Mouse (Mus musculus): ENCODE data around the gene Gm21985. TPM values are rescaled to one million over a fixed set of nuclear protein-coding genes. Genes with fewer than 3 reads are reported as not detected.
A peak's percentile ranks its signal among the peaks of the same experiment; 100 is the strongest.

Gene Gm21985
- total RNA-seq, 4 experiments from 2014 or later, result 1.5 TPM; not detected in 3

- DNase-seq, result no peak
These were observed 66.2 kb downstream of the Gm21985 start for GRCm38 (mm10) chr2:112332051-112332898.

- DNase-seq, result no peak
These were observed 71.1 kb downstream of the Gm21985 start for GRCm38 (mm10) chr2:112337211-112337610.

DNA sequence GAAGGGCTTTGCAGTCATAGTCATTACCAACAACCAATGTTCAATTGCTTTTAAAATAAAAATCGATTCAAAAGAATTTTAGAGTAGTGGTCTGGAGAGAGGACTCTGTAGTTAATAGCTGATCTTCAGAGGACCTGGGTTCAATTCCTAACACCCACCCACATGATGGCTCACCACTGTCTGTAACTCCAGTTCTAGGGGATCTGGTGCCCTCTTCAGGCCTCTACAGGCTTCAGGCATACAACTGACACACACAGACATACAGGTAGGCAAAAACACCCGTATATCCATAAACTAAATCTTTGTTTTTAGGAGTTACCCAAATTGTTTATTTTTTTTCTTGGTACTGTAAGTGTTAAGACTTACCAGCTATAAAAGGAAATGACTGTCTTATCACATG, 73.6 kb downstream of the Gm21985 start:
- DNase-seq, result no peak

DNA sequence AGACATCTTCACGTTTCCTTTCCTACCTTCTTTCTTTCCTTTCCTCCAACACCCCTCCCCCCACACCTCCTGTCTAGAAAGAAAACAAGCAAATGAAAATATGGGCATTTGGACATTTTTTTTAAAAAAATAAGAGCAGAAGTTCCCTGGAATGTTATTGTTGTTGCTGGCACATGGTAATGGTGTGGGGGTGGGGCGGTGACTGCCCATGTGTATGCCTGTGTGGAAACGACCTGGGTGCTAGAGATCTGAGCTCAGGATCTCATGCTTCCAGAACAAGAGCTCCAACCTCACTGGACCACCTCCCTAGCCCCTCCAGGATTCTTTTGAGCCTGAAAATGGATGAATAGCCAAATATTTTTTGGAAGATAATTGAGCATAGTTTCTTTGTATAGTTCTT, 75.0 kb downstream of the Gm21985 start:
- no peak for DNase-seq

- no peak for DNase-seq
These were observed 82.1 kb downstream of the Gm21985 start for GRCm38 (mm10) chr2:112348246-112348645.

DNA sequence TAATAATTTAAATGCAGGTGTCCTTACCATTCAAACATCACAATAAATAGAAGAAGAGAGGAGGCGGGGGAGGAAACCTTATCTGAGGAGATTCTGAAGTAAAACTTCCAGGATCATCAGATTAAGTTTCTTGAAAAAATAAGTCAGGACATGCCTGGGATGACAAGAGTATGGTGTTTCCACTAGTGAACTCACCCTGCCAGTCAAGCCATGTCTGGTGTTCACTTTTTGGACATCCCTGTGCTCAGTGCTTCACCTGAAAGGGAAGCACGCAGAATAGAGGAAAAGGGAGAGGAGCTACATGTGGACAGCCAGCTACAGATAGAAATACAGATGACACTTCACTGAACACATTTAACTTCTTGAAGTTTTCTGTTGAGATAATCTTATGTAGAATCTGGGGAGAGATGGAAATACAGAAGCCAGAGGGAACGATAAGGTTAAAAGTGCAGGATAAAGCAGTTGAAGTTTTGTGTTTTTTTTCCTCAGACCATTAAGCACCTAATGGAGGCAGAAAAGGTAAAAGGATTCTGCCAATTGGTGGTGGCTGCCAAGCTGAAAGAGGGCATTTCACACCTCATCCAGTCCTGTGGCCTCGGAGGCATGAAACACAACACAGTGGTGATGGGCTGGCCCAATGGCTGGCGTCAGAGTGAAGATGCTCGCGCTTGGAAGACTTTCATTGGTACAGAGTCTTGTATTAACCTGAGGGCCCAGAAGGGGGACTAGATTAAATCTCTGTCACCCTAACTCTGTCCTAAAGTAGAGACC, 87.8 kb downstream of the Gm21985 start:
- DNase-seq, result no peak

DNA sequence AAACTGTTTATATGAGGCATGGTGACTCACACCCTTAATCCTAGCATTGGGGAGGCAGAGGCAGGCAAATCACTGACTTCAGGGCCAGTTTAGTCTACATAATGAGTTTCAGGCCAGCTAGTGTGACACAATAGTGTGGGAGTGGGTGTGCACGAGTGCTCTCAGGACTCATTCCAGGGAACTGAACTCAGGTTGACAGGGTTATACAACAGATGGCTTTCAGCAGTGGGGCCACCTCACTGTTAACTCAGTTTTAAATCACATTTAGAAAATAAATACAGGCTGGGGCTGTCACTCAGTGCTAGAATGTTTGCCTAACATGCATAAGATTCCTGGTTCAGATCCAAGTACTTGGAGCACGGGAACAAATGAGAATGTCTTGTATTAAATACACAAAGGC, 93.5 kb downstream of the Gm21985 start:
- DNase-seq, result no peak

- DNase-seq, result no peak
These were observed 94.1 kb downstream of the Gm21985 start for GRCm38 (mm10) chr2:112360012-112360780.

GRCm38 (mm10) chr2:112360781-112361169, 94.7 kb downstream of the Gm21985 start:
- no peak for DNase-seq

- DNase-seq, result no peak
These were observed 101.1 kb downstream of the Gm21985 start for GRCm38 (mm10) chr2:112367222-112367621.

GRCm38 (mm10) chr2:112367726-112368673, 101.9 kb downstream of the Gm21985 start, which contains the start of gene Emc4:
Gene Emc4 (minus strand): TSS chr2:112368027.
- DNase-seq, result peak; percentile 85

GRCm38 (mm10) chr2:112369941-112370340, 103.8 kb downstream of the Gm21985 start:
- DNase-seq, result peak; percentile 15

DNA sequence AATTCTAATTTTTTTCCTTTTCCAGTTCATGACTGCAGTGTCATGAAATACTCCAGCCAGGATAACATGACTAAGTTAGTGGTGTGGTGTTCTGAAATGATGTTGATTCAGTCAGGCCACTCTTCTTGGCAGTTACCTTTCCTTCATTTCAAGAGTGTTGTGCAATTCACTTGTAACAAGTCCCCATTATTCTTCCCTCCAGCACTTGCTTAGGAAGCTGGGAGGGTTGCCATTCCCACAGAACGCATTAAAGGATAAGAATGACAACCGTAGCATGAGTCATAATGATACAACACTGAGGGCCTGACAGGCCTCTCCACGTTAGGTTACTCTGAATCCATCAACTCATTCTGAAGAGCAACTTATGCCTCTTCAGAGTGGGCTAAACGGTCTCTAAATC, 107.0 kb downstream of the Gm21985 start:
- no peak for DNase-seq

DNA sequence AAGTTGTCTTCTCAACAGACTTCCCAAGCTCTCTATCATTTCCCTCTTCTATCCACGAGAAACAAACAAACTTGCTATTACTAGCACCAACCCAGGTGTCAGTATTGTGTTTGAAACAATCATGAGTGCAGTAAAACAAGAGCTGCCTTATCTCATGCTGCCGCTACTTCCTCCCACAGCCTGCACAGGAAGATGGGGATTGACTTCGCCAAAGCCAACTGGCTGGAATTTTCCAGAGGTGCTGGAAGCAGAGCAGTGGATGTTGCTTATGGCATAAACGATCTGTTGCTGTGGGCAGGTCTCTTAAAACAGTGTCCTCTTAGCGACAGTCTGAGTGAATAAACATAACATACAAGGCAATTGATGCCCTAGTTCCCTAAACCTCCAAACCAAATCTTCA, 108.5 kb downstream of the Gm21985 start:
- no peak for DNase-seq

- peak; percentile 88 for DNase-seq
These were observed 113.1 kb downstream of the Gm21985 start, which contains the start of gene Katnbl1 for GRCm38 (mm10) chr2:112378973-112379898. Gene Katnbl1 (plus strand): TSS chr2:112379211.

DNA sequence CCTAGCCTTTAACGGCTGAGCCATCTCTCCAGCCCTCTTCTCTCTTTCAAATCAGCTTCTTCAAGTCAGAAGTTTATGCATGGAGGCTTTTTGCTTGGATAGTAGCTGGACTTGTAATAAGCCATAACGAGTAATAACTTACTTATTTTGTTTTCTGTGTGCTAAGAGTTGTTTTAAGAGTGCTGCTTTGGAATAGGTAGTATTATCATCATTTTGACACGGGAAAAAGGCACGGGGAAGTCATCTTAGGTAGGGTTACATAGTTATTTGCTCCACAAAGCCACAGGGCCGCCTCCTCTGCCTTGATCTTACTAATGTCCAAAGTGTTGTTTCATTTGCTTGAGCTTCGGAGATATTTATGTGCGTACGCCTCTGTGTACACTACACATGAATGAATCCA, 114.0 kb downstream of the Gm21985 start:
- DNase-seq, result no peak

- no peak for DNase-seq
These were observed 115.1 kb downstream of the Gm21985 start for GRCm38 (mm10) chr2:112381219-112381618.

- DNase-seq, result no peak
These were observed 124.7 kb downstream of the Gm21985 start for GRCm38 (mm10) chr2:112390843-112391242.

DNA sequence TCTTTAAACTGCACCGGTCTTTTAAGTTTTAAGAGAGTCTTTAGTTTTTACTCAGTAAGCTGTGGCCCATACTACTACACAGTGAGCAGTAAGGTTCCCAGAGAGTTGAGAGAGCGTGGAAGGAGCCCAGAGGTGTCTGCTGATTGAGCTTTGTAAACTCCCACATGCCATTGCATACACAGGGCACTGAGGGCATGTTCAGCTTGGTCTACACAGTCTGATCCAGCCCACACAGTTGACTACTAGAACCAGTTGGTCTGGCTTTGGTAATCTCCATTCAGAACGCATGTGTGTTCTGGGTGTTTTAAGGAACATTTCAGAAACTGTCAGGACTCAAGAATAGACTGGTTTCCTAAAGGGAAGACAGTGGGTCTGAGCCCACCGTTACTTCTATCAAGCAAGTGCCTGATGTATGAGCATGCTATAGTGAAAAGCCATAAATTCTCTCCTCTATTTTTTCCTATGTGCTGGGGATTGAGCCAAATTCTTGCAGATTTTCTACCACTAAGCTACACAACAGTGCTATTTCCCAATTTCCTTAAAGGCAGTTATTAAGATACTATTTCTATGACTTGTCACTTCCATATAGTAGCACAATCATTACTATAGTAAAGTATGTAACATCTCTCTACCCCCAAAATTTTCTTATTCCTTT, 125.4 kb downstream of the Gm21985 start:
- DNase-seq, result no peak

DNA sequence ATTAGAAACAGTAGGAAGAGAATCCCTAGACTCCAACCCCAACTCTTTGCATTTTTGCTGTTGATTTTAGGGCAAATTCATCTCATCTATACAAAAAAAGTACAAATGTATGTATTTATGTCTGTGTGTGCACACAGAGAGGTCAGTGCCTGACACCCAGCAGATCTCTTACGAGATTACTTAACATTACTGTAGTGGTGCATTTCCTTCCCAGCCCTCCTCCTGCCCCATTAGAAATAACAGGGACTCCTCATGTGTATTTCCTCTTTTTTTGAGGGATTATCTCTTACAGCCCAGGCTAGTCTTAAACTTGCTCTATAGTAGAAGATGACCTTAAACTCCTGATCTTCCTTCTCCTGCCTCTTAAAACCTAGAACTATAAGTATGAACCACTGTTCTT, 126.6 kb downstream of the Gm21985 start:
- no peak for DNase-seq
